Mouse (Mus musculus) liver, adult (tissue): ENCODE results near the gene Sh3glb2.

Source experiments
- GATA4 ChIP-seq: IDR thresholded peaks from 2 replicates; pipeline ENCODE4 v1.6.1; 2014; ENCODE audit warnings: mild to moderate bottlenecking, low read length; ENCODE audit not compliant: insufficient replicate concordance

Gene Sh3glb2

GRCm38 (mm10) chr2:30325296-30325695 is 33.8 kb downstream of the Sh3glb2 start:
- TF ChIP-seq GATA4 = no peak

- TF ChIP-seq GATA4 = no peak
Observed at GRCm38 (mm10) chr2:30323111-30323510, 36.0 kb downstream of the Sh3glb2 start.

- TF ChIP-seq GATA4 = no peak
Observed at GRCm38 (mm10) chr2:30319260-30319659, 39.9 kb downstream of the Sh3glb2 start.

- TF ChIP-seq GATA4 = no peak
Observed at GRCm38 (mm10) chr2:30316955-30317354, 42.2 kb downstream of the Sh3glb2 start.

GRCm38 (mm10) chr2:30316136-30316535 is 43.0 kb downstream of the Sh3glb2 start:
- TF ChIP-seq GATA4 = no peak

GRCm38 (mm10) chr2:30311481-30311880 is 47.7 kb downstream of the Sh3glb2 start:
- no peak for TF ChIP-seq GATA4

GRCm38 (mm10) chr2:30309351-30309750 is 49.8 kb downstream of the Sh3glb2 start:
- TF ChIP-seq GATA4 = no peak

- no peak for TF ChIP-seq GATA4
Observed at GRCm38 (mm10) chr2:30306087-30306486, 53.0 kb downstream of the Sh3glb2 start.

GRCm38 (mm10) chr2:30299966-30300365 is 59.2 kb downstream of the Sh3glb2 start:
- no peak for TF ChIP-seq GATA4

- no peak for TF ChIP-seq GATA4
Observed at GRCm38 (mm10) chr2:30299525-30299924, 59.6 kb downstream of the Sh3glb2 start.
